Mouse (Mus musculus) neural tube, embryonic 15.5 days (tissue): Measurements from ENCODE around the gene Oas1f. TPM values are rescaled to one million over a fixed set of nuclear protein-coding genes. Genes with fewer than 3 reads are reported as not detected.
"Not testable (repeated sequence)": the region's sequence is repeated elsewhere in the genome, so short reads cannot be mapped to it uniquely, and the experiment has no call there.

ENCODE experiments used
- ATAC-seq: fragments of 200-750 bp; cut with Nextera tagmentation; 2 replicates; pipeline ENCODE4 v1.8.0; 2017; ENCODE audit warnings: mild to moderate bottlenecking, moderate TSS enrichment, moderate library complexity; ENCODE audit not compliant: low FRiP score
- H3K27ac ChIP-seq: fragments of 300-500 bp; sonication (generic); replicated peaks from 2 replicates; pipeline ENCODE4 v1.5.1; 2015; ENCODE audit warnings: mild to moderate bottlenecking, inconsistent platforms
- H3K27me3 ChIP-seq: fragments of 300-500 bp; sonication (generic); replicated peaks from 2 replicates; pipeline ENCODE4 v1.6.1; 2015; ENCODE audit warnings: inconsistent platforms
- H3K36me3 ChIP-seq: fragments of 300-500 bp; sonication (generic); 2 replicates; pipeline ENCODE4 v1.6.1; 2015; ENCODE audit warnings: inconsistent platforms
- H3K4me1 ChIP-seq: fragments of 300-500 bp; sonication (generic); 2 replicates; pipeline ENCODE4 v1.6.1; 2015; ENCODE audit warnings: inconsistent platforms
- H3K4me2 ChIP-seq: fragments of 300-500 bp; sonication (generic); 2 replicates; pipeline ENCODE4 v1.6.1; 2015; ENCODE audit warnings: inconsistent platforms, mild to moderate bottlenecking, moderate library complexity
- H3K4me3 ChIP-seq: fragments of 300-500 bp; sonication (generic); replicated peaks from 2 replicates; pipeline ENCODE4 v1.5.1; 2015; ENCODE audit warnings: mild to moderate bottlenecking, inconsistent platforms
- H3K9ac ChIP-seq: fragments of 300-500 bp; sonication (generic); replicated peaks from 2 replicates; pipeline ENCODE4 v1.6.1; 2015; ENCODE audit warnings: mild to moderate bottlenecking, inconsistent platforms
- H3K9me3 ChIP-seq: fragments of 300-500 bp; sonication (generic); replicated peaks from 2 replicates; pipeline ENCODE4 v1.6.1; 2016; ENCODE audit warnings: inconsistent platforms
- WGBS: fragments of 180-500 bp; shearing (Covaris S2); methylation state at CpG from one replicate; pipeline ENCODE4 v1.1.7; 2015; ENCODE audit warnings: mixed read lengths; 5-methylcytosine and 5-hydroxymethylcytosine counted together
- polyA plus RNA-seq: library from polyadenylated mRNA; unstranded; fragments of >200 nt; fragmentation: Nextera tagmentation; extraction: Ambion mirVana; gene quantifications from 2 replicates; pipeline ENCODE4 v1.2.1, GENCODE M21; 2015

Gene Oas1f
- polyA plus RNA-seq, 1 experiment from 2014 or later: not detected

DNA sequence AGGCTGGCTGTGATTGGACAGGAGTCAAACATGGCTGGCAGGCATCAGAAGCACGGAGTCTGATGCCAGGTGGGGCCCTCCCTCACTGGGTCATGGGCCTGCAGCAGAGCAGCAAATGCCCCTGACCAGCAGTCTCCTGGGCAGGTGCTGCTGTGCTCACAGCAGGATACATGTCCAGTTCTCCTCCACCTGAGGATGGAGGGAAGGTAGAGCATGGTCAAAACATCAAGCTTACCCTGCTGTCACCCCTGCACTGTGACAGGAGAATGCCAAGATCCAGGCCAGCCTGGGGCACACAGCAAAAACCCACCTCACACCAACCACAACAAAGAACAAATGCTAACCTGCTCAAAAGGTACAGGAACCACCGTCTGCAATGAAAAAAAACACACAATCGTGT, 29.7 kb downstream of the Oas1f start:
- 67% methylated on average over 2 of the region's 3 CpGs for WGBS
- H3K4me3 ChIP-seq, H3K4me2 ChIP-seq, H3K9me3 ChIP-seq, ATAC-seq, H3K27ac ChIP-seq, H3K27me3 ChIP-seq, H3K4me1 ChIP-seq, H3K9ac ChIP-seq, H3K36me3 ChIP-seq: not testable (repeated sequence)

DNA sequence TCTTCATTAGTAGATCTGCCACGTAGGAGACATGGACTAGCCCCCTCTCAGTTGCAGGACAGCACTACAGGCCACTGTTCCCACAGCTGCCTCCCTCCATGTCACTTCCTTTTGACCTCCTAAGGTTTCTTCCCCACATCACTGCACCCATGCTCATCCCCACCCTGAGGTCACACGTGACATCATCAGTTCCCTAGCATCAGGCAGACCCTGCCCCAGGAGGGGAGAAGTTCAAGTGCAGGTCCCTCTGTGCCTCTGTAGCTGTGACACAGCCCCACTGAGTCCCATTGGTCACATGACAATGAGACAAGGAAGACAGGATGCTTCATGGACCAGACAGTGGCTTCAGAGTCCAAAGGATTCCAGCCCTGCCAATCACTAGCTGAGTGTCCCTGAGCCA, 30.2 kb downstream of the Oas1f start:
- not testable (repeated sequence) for H3K4me1 ChIP-seq, H3K4me2 ChIP-seq, H3K27ac ChIP-seq, H3K27me3 ChIP-seq, H3K36me3 ChIP-seq, H3K4me3 ChIP-seq, H3K9me3 ChIP-seq, ATAC-seq, H3K9ac ChIP-seq
- WGBS: 85% methylated on average over 2 of the region's 2 CpGs

DNA sequence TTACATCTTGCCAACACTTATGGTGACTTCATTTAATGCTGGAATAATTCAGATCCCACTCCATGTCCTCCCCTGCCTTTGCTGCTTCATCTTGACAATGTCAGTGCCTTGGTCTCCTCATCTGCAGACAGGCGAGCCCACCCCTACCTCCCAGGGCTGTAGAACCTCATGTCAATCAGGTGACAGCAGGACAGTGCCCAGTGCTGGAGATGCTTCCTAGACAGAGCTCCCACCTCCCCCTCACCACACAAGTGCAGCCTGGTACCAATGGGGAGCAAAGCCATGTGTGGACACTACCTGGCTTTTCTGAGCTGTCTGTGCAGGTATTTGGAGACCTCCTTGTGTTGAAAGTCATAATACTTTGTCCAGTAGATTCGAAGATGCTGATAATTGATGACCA, 31.6 kb downstream of the Oas1f start:
- H3K9me3 ChIP-seq, H3K27ac ChIP-seq, H3K36me3 ChIP-seq, H3K27me3 ChIP-seq, H3K9ac ChIP-seq, H3K4me1 ChIP-seq, H3K4me3 ChIP-seq, H3K4me2 ChIP-seq, ATAC-seq: not testable (repeated sequence)
- WGBS: 69% methylated on average over 2 of the region's 2 CpGs

DNA sequence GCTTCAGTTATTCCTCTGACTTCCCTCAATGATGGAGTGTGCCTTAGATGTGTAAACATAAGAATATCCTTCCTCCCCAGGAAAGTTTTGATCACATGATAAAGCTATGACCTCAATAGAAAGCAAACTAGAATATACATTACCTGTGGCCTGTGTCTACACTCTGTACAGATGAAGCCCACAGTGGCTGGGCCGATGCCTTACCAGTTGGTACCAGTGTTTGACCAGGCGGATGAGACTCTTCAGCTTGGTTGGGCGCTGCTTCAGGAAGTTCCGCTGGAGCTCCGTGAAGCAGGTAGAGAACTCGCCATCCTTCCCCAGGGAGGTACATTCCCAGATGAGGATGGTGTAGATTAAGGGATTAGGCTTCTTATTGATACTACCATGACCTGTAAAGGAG, 34.5 kb downstream of the Oas1f start:
- H3K9me3 ChIP-seq, H3K27ac ChIP-seq, H3K36me3 ChIP-seq, H3K9ac ChIP-seq, ATAC-seq, H3K4me3 ChIP-seq, H3K4me2 ChIP-seq, H3K4me1 ChIP-seq, H3K27me3 ChIP-seq: not testable (repeated sequence)
- WGBS: 94% methylated on average over 6 of the region's 6 CpGs

DNA sequence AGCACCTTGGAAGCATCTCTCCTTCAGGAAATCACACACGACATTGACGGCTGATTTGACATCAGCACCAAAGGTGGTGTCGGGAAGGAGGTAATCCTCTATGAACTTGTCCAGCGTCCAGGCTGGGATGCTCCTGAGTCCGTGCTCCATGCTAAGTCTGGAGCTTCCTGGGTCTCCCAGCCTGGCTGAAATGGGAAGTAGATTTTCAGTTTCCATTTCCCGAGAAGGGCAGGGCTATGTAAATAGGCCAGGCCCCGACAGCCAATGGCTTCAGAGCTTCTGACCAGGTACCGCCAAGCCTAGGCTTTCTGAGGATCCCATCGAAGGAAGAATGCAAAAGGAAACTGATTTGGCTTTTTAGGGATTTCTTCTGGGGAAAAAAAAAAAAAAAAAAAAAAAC, 40.2 kb downstream of the Oas1f start, which contains the start of gene Oas1g:
TSS of gene Oas1g (minus strand) at position 201 of the 400 bp plus-strand sequence.
- not testable (repeated sequence) for H3K27ac ChIP-seq, H3K4me3 ChIP-seq, H3K9ac ChIP-seq, H3K4me2 ChIP-seq, H3K27me3 ChIP-seq, H3K36me3 ChIP-seq, ATAC-seq, H3K4me1 ChIP-seq, H3K9me3 ChIP-seq
- 28% methylated on average over 5 of the region's 9 CpGs for WGBS

DNA sequence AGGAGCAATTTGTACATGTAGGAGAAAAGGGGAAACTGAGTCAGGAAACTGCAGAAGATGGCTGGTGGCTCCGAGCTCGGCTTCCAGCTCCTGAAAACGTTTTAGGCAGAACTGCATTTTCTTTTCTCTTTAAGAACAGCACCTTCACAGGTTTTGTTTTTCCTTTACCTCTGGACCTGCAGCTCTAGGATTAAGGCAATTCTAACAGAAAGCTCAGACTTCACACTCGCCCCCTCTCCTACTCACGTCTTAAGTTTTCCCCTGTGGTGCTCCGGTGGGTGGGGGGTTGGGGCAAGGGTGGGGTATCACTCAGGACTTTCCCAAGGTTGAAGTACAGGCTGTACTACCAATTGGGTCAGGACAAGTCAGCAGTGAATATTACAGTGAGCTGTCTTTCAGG, 40.7 kb downstream of the Oas1f start:
- Histone ChIP-seq H3K27ac (no peak overlapping the region), H3K9me3 (no peaks in the 10 kb centered on the region), H3K4me3 (no peak overlapping the region), H3K9ac (no peak overlapping the region), H3K36me3 (no peaks in the 10 kb centered on the region), H3K4me2 (no peak overlapping the region), H3K27me3 (no peaks in the 10 kb centered on the region), H3K4me1 (no peaks in the 10 kb centered on the region)
- WGBS: 63% methylated on average over 6 of the region's 6 CpGs
- no peak for ATAC-seq

DNA sequence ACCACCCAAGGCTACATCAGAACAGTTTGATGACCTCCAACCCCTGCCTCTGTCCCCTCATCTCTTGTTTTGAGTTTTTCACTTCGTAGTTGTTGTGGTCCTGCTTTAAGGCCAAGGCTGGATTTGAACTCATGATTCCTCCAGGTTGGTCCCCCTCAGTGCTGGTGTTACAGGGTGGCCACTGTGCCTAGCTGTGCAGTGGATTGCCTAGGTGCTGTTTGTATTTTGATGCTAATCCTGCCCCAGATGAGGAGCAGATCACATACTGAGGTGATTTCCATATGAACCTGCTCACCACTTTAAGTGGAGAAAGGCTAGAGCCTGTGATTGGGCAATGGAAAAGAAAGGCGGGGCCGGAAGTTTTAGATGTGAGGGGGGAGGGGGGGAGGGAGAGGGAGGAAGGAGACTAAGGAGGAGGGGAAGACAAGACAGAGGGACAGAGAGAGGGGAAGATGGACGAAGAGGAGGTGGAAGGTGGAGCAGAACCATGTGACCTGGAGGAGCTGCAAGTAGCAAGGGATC, 41.2 kb downstream of the Oas1f start:
- H3K9ac ChIP-seq, ATAC-seq, H3K36me3 ChIP-seq, H3K4me3 ChIP-seq, H3K27me3 ChIP-seq, H3K4me2 ChIP-seq, H3K27ac ChIP-seq, H3K9me3 ChIP-seq, H3K4me1 ChIP-seq: not testable (repeated sequence)
- 34% methylated on average over 4 of the region's 4 CpGs for WGBS

DNA sequence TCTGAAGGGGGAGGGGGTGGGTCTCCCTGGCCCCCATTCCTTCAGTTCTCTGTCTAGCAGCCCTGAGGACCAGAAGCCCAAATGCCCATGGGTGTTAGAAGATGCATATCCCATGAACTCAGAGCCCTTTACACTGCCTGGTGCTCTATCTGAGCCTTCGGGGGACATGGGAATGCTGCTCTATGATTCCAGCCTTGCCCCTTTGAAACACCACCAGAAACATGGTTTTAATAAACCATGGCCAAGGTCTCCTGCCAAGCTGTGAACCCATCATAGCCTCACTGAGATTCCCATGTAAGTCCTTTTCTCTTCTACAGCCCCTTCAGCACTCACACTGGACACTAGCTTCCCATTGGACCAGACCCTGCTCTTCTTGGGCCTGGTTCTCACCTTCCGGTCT, 42.9 kb downstream of the Oas1f start:
- ATAC-seq: no peak
- H3K9ac ChIP-seq: no peak overlapping the region
- H3K9me3 ChIP-seq: no peaks in the 10 kb centered on the region
- no peak overlapping the region for H3K4me2 ChIP-seq
- H3K27ac ChIP-seq: no peak overlapping the region
- no peak overlapping the region for H3K4me3 ChIP-seq
- no peaks in the 10 kb centered on the region for H3K4me1 ChIP-seq
- H3K36me3 ChIP-seq: no peaks in the 10 kb centered on the region
- WGBS: 88% methylated on average over 2 of the region's 2 CpGs
- H3K27me3 ChIP-seq: no peaks in the 10 kb centered on the region

DNA sequence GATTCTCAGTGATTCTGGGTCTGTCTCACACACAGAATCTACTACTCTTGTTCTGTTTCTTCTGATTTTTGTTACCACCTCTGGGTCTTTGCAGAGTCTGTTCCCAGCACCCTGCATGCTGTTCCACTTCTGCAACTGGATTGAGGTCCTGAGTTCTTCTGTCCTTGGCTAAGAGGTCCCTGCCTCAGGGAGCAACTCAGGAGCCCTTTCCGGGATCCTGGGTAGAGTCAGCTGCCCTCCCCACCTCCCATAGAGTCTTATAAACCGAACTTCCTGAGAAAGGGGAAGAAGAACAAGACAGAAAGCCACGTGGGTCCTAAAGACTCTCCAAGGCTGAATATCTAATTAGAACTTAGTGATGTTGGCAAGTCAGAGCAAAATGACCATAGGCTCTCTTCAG, 43.8 kb downstream of the Oas1f start:
- H3K27me3 ChIP-seq: no peaks in the 10 kb centered on the region
- H3K36me3 ChIP-seq: no peaks in the 10 kb centered on the region
- no peak overlapping the region for H3K4me3 ChIP-seq
- no peak for ATAC-seq
- no peak overlapping the region for H3K4me2 ChIP-seq
- WGBS: 54% methylated on average over 3 of the region's 3 CpGs
- H3K9ac ChIP-seq: no peak overlapping the region
- H3K9me3 ChIP-seq: no peaks in the 10 kb centered on the region
- H3K4me1 ChIP-seq: no peaks in the 10 kb centered on the region
- no peak overlapping the region for H3K27ac ChIP-seq

DNA sequence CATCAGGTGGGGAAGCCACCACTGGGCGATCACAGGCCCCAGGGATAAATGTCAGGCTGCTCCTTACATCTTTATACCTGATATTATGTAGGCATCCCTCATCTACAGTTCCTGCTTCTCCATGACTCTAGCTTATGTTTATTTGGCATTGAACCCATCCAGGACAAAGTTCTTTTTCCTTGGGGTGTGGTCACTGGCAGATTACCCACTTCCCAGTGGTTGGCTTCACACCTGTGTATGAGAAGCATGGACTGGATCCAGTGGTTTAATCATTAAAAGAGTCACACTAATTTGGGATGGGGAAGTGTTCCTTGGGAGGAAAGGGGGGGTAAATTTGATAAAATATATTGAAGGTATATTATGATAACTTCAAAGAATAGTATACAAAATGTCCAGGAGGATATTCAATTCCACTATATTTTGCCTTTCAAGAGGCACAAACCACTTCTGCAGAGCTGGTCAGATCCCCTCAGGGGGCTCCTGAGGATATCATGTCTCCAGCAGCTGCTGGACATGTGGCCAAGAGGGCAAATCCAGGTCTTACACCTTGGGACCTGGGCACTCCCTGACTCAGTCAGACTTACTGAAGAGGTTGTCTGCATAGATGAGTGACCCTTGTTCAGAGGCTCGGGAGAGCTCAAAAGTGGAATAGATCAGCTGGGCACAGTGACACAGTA, 44.5 kb downstream of the Oas1f start:
- not testable (repeated sequence) for H3K36me3 ChIP-seq, H3K27ac ChIP-seq, ATAC-seq, H3K9ac ChIP-seq, H3K9me3 ChIP-seq, H3K4me3 ChIP-seq, H3K4me2 ChIP-seq, H3K4me1 ChIP-seq, H3K27me3 ChIP-seq
- 83% methylated on average over 2 of the region's 2 CpGs for WGBS

DNA sequence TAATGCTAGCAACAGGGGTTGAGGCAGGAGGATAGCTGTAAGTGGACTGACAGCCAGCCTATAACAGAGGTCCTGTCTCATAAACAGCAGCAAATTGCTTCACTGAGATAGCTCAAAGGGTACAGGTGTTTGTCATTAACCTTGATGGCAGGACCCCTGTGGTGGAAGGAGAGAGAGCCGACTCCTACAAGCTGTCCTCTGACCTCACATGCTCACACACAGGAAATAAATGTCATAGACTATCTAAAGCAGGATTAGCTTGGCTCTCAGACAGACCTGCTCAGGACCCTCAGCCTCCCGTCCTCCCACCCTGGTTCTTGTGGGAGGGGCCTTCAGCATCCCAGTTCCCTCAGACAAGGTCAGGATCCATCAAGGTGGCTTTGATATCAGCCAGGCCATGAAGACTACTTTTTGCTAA, 45.1 kb downstream of the Oas1f start:
- WGBS: 67% methylated on average over 2 of the region's 2 CpGs
- H3K27ac ChIP-seq: no peak overlapping the region
- ATAC-seq: no peak
- no peaks in the 10 kb centered on the region for H3K27me3 ChIP-seq
- H3K36me3 ChIP-seq: no peaks in the 10 kb centered on the region
- H3K9ac ChIP-seq: no peak overlapping the region
- no peaks in the 10 kb centered on the region for H3K4me1 ChIP-seq
- H3K9me3 ChIP-seq: no peaks in the 10 kb centered on the region
- H3K4me2 ChIP-seq: no peak overlapping the region
- H3K4me3 ChIP-seq: no peak overlapping the region

DNA sequence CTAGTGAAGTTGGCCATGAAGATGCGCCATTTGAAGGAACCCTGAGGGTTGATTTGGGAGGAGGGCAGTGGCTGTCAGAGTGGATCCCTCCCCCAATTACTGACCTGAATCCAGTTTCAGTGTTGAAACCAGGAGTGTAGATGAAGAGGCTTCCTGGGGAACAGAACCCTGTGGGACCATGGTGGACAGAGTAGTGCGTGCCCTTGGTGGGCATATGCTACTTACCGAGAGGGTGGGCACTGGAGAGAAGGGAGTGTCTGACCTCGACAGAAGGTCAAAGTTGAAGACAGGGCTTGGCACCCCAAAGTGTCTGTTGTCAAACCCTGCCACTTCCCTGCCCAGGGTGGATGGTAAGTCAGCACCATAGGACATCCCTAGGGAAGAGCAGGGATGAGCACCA, 46.7 kb downstream of the Oas1f start:
- WGBS: 91% methylated on average over 4 of the region's 4 CpGs
- H3K36me3 ChIP-seq, H3K4me3 ChIP-seq, H3K9ac ChIP-seq, ATAC-seq, H3K27ac ChIP-seq, H3K27me3 ChIP-seq, H3K4me2 ChIP-seq, H3K9me3 ChIP-seq, H3K4me1 ChIP-seq: not testable (repeated sequence)

DNA sequence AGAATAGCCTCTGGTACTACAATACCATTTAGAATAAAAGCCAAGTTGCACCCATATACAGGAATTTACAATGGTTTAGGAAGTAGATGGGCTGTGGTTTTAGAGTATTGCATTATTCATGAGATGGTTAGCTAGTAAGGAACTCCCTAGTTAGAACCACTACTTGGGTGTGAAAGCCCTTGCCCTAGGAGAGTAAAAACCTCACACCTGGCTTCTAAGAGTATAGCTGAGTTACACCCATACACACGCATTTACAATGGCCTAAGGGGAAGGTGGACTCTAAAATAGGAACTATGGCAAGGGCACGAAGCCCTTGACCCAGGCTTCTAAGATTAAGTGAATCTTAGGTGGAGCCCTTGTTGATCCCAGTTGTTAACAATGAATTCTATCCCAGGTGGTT, 47.5 kb downstream of the Oas1f start:
- H3K27ac ChIP-seq, H3K4me2 ChIP-seq, H3K4me3 ChIP-seq, H3K9ac ChIP-seq, ATAC-seq, H3K9me3 ChIP-seq, H3K27me3 ChIP-seq, H3K36me3 ChIP-seq, H3K4me1 ChIP-seq: not testable (repeated sequence)
- WGBS: 84% methylated on average over 2 of the region's 2 CpGs
